Mouse (Mus musculus): ENCODE data around the gene Arfrp1. TPM values are rescaled to one million over a fixed set of nuclear protein-coding genes. Genes with fewer than 3 reads are reported as not detected.

The Arfrp1 gene
- total RNA-seq, 1 experiment, result 32.8 TPM

- peak; percentile 56 for DNase-seq (ENCODE audit: low read depth, low spot score)
- H3K4me1 ChIP-seq (ENCODE audit: control insufficient read depth in 2 of 2, insufficient read depth in 2 of 2, low read length in 2 of 2, poor library complexity in 1 of 2), result peaks cover 0 to 8% of the 10 kb centered on the region in 2 experiments; a peak in 2 of 4 replicates
- peaks cover 29% of the 10 kb centered on the region for H3K36me3 ChIP-seq (ENCODE audit: control insufficient read depth, insufficient read depth, low read length, poor library complexity, severe bottlenecking)
- no peak overlapping the region for H3K27ac ChIP-seq (ENCODE audit: insufficient read depth, low read depth, low read length, poor library complexity, severe bottlenecking)
- no peaks in the 10 kb centered on the region for H3K9me3 ChIP-seq (ENCODE audit: control insufficient read depth, insufficient read depth, low read depth, low read length)
- H3K9ac ChIP-seq (ENCODE audit: insufficient read depth, low read depth, low read length, poor library complexity, severe bottlenecking), result no peak overlapping the region
- no peak for TF ChIP-seq ZNF384 (IDR thresholded peaks at IDR 0.05; ENCODE audit: low read depth, low read length)
- no peak for TF ChIP-seq MAFK (IDR thresholded peaks at IDR 0.05; ENCODE audit: insufficient read depth, low read depth, low read length)
- no peak for TF ChIP-seq HCFC1 (IDR thresholded peaks at IDR 0.05; ENCODE audit: borderline replicate concordance, insufficient read depth, low read length)
- no peak for TF ChIP-seq CHD2 (IDR thresholded peaks at IDR 0.05; ENCODE audit: low read depth, low read length)
- TF ChIP-seq ZC3H11A (IDR thresholded peaks at IDR 0.05; ENCODE audit: borderline replicate concordance, low read depth, low read length), result peak; percentile 50; the same call in 1 of the 2 replicates
- no peak overlapping the region for H3K4me3 ChIP-seq (ENCODE audit: insufficient read depth in 1 of 2, low read depth in 1 of 2, low read length in 2 of 2, poor library complexity in 1 of 2, severe bottlenecking in 1 of 2)
- in situ Hi-C loops (cut with MboI; ENCODE audit: low sequenced_read_pairs in 2 of 2, unreplicated experiment in 2 of 2), result no loop called here
Observed at GRCm38 (mm10) chr2:181334023-181334422, 31.2 kb downstream of the Arfrp1 start.

- H3K4me1 ChIP-seq (ENCODE audit: control insufficient read depth in 2 of 2, insufficient read depth in 2 of 2, low read length in 2 of 2, poor library complexity in 1 of 2), result peaks cover 0 to 8% of the 10 kb centered on the region in 2 experiments; a peak in 2 of 4 replicates
- peak overlapping the region; percentile 85; the same call in 1 of the 2 replicates for H3K27ac ChIP-seq (ENCODE audit: insufficient read depth, low read depth, low read length, poor library complexity, severe bottlenecking)
- in situ Hi-C loops (cut with MboI; ENCODE audit: low sequenced_read_pairs in 2 of 2, unreplicated experiment in 2 of 2), result no loop called here
- no peak overlapping the region for H3K9ac ChIP-seq (ENCODE audit: insufficient read depth, low read depth, low read length, poor library complexity, severe bottlenecking)
- no peak overlapping the region for H3K4me3 ChIP-seq (ENCODE audit: insufficient read depth in 1 of 2, low read depth in 1 of 2, low read length in 2 of 2, poor library complexity in 1 of 2, severe bottlenecking in 1 of 2)
- H3K36me3 ChIP-seq (ENCODE audit: control insufficient read depth, insufficient read depth, low read length, poor library complexity, severe bottlenecking), result peaks cover 36% of the 10 kb centered on the region
- peak; percentile 70 for DNase-seq (ENCODE audit: low read depth, low spot score)
- no peaks in the 10 kb centered on the region for H3K9me3 ChIP-seq (ENCODE audit: control insufficient read depth, insufficient read depth, low read depth, low read length)
- TF ChIP-seq ZC3H11A (IDR thresholded peaks at IDR 0.05; ENCODE audit: borderline replicate concordance, low read depth, low read length) (no peak), HCFC1 (IDR thresholded peaks at IDR 0.05; ENCODE audit: borderline replicate concordance, insufficient read depth, low read length) (no peak), ZNF384 (IDR thresholded peaks at IDR 0.05; ENCODE audit: low read depth, low read length) (no peak)
Observed at GRCm38 (mm10) chr2:181332542-181332941, 32.7 kb downstream of the Arfrp1 start.

- peaks cover 4 to 19% of the 10 kb centered on the region in 2 experiments; a peak in 2 of 4 replicates for H3K4me1 ChIP-seq (ENCODE audit: control insufficient read depth in 2 of 2, insufficient read depth in 2 of 2, low read length in 2 of 2, poor library complexity in 1 of 2)
- H3K27ac ChIP-seq (ENCODE audit: insufficient read depth, low read depth, low read length, poor library complexity, severe bottlenecking), result no peak overlapping the region
- H3K9ac ChIP-seq (ENCODE audit: insufficient read depth, low read depth, low read length, poor library complexity, severe bottlenecking), result no peak overlapping the region
- in situ Hi-C loops (cut with MboI; ENCODE audit: low sequenced_read_pairs in 2 of 2, unreplicated experiment in 2 of 2), result no loop called here
- DNase-seq (ENCODE audit: low read depth, low spot score), result no peak
- no peak for TF ChIP-seq ZNF384 (IDR thresholded peaks at IDR 0.05; ENCODE audit: low read depth, low read length)
- TF ChIP-seq ZC3H11A (IDR thresholded peaks at IDR 0.05; ENCODE audit: borderline replicate concordance, low read depth, low read length), result no peak
- TF ChIP-seq MAFK (IDR thresholded peaks at IDR 0.05; ENCODE audit: insufficient read depth, low read depth, low read length), result no peak
- no peak for TF ChIP-seq CHD2 (IDR thresholded peaks at IDR 0.05; ENCODE audit: low read depth, low read length)
- no peak for TF ChIP-seq HCFC1 (IDR thresholded peaks at IDR 0.05; ENCODE audit: borderline replicate concordance, insufficient read depth, low read length)
- no peak overlapping the region for H3K4me3 ChIP-seq (ENCODE audit: insufficient read depth in 1 of 2, low read depth in 1 of 2, low read length in 2 of 2, poor library complexity in 1 of 2, severe bottlenecking in 1 of 2)
- H3K36me3 ChIP-seq (ENCODE audit: control insufficient read depth, insufficient read depth, low read length, poor library complexity, severe bottlenecking), result peaks cover 63% of the 10 kb centered on the region
- H3K9me3 ChIP-seq (ENCODE audit: control insufficient read depth, insufficient read depth, low read depth, low read length), result no peaks in the 10 kb centered on the region
Observed at GRCm38 (mm10) chr2:181326098-181326497, 39.1 kb downstream of the Arfrp1 start.

DNA sequence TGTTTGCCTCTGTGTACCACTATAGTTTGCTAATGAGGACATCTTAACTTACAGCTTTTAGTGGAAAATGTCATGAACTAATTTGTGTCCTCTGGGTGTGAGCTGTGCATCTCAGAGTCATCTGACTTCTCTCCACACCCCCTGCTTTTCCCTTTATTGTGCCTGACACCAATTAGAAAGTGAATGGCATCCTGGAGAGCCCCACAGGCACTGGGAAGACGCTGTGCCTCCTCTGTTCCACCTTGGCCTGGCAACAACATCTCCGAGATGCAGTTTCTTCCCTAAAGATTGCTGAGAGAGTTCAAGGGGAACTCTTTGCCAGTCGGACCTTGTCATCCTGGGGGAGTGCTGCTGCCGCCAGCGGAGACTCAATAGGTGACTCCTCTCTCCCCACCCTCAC is 43.1 kb downstream of the Arfrp1 start:
- Histone ChIP-seq H3K9ac (ENCODE audit: insufficient read depth, low read depth, low read length, poor library complexity, severe bottlenecking) (no peak overlapping the region), H3K4me3 (ENCODE audit: insufficient read depth in 1 of 2, low read depth in 1 of 2, low read length in 2 of 2, poor library complexity in 1 of 2, severe bottlenecking in 1 of 2) (peak overlapping the region in 1 of 2 experiments; percentile 42; a peak in 2 of 4 replicates), H3K4me1 (ENCODE audit: control insufficient read depth in 2 of 2, insufficient read depth in 2 of 2, low read length in 2 of 2, poor library complexity in 1 of 2) (peaks cover 4 to 19% of the 10 kb centered on the region in 2 experiments; a peak in 2 of 4 replicates), H3K36me3 (ENCODE audit: control insufficient read depth, insufficient read depth, low read length, poor library complexity, severe bottlenecking) (peaks cover 43% of the 10 kb centered on the region), H3K27ac (ENCODE audit: insufficient read depth, low read depth, low read length, poor library complexity, severe bottlenecking) (peak overlapping the region; percentile 64), H3K9me3 (ENCODE audit: control insufficient read depth, insufficient read depth, low read depth, low read length) (no peaks in the 10 kb centered on the region)
- TF ChIP-seq CHD2 (IDR thresholded peaks at IDR 0.05; ENCODE audit: low read depth, low read length), result no peak
- TF ChIP-seq MAFK (IDR thresholded peaks at IDR 0.05; ENCODE audit: insufficient read depth, low read depth, low read length), result no peak
- no peak for TF ChIP-seq HCFC1 (IDR thresholded peaks at IDR 0.05; ENCODE audit: borderline replicate concordance, insufficient read depth, low read length)
- no peak for TF ChIP-seq ZC3H11A (IDR thresholded peaks at IDR 0.05; ENCODE audit: borderline replicate concordance, low read depth, low read length)
- TF ChIP-seq ZNF384 (IDR thresholded peaks at IDR 0.05; ENCODE audit: low read depth, low read length), result no peak
- in situ Hi-C loops (cut with MboI; ENCODE audit: low sequenced_read_pairs in 2 of 2, unreplicated experiment in 2 of 2), result no loop called here
- DNase-seq (ENCODE audit: low read depth, low spot score), result no peak
